Mouse (Mus musculus): ENCODE results near the gene Kif3c. TPM values are rescaled to one million over a fixed set of nuclear protein-coding genes. Genes with fewer than 3 reads are reported as not detected.
"Not testable (repeated sequence)": the region's sequence is repeated elsewhere in the genome, so short reads cannot be mapped to it uniquely, and the experiment has no call there.

Gene Kif3c
- total RNA-seq, 2 experiments from 2014 or later: 5.5 to 5.8 TPM

GRCm38 (mm10) chr12:3366190-3366956 is 1.4 kb downstream of the Kif3c start:
- intact Hi-C loops (cut with DNase I): no loop called here
- no peak for DNase-seq

GRCm38 (mm10) chr12:3366957-3367260 is 2.0 kb downstream of the Kif3c start:
- intact Hi-C loops (cut with DNase I): no loop called here
- DNase-seq: no peak

GRCm38 (mm10) chr12:3368771-3369170 is 3.8 kb downstream of the Kif3c start:
- intact Hi-C loops (cut with DNase I): no loop called here
- no peak for DNase-seq

- intact Hi-C loops (cut with DNase I): no loop called here
- no peak for DNase-seq
Measured at GRCm38 (mm10) chr12:3370979-3371925, 6.3 kb downstream of the Kif3c start.

GRCm38 (mm10) chr12:3371991-3372390 is 7.1 kb downstream of the Kif3c start:
- DNase-seq: no peak
- intact Hi-C loops (cut with DNase I): no loop called here

GRCm38 (mm10) chr12:3373566-3373965 is 8.6 kb downstream of the Kif3c start:
- DNase-seq: no peak
- intact Hi-C loops (cut with DNase I): no loop called here

- no peak for DNase-seq
- intact Hi-C loops (cut with DNase I): no loop called here
Measured at GRCm38 (mm10) chr12:3374552-3374951, 9.6 kb downstream of the Kif3c start.

- DNase-seq: no peak
- intact Hi-C loops (cut with DNase I): no loop called here
Measured at GRCm38 (mm10) chr12:3377190-3377589, 12.3 kb downstream of the Kif3c start.

GRCm38 (mm10) chr12:3377755-3378154 is 12.8 kb downstream of the Kif3c start:
- DNase-seq: no peak
- intact Hi-C loops (cut with DNase I): no loop called here

- intact Hi-C loops (cut with DNase I): no loop called here
Measured at GRCm38 (mm10) chr12:3384860-3385259, 19.9 kb downstream of the Kif3c start.

GRCm38 (mm10) chr12:3385271-3385670 is 20.3 kb downstream of the Kif3c start:
- DNase-seq: no peak
- intact Hi-C loops (cut with DNase I): no loop called here

More at GRCm38 (mm10) chr12:3384860-3385259, 19.9 kb downstream of the Kif3c start:
- no peak for DNase-seq

GRCm38 (mm10) chr12:3385940-3386339 is 21.0 kb downstream of the Kif3c start:
- no peak for DNase-seq
- intact Hi-C loops (cut with DNase I): loop anchor here (2.0 kb wide), 1 partner anchor 285 kb away; no protein-coding TSS in a partner anchor

GRCm38 (mm10) chr12:3387891-3388290 is 23.0 kb downstream of the Kif3c start:
- intact Hi-C loops (cut with DNase I): loop anchor here (2.0 kb wide), 1 partner anchor 287 kb away; no protein-coding TSS in a partner anchor
- DNase-seq: no peak

GRCm38 (mm10) chr12:3389394-3389793 is 24.5 kb downstream of the Kif3c start:
- intact Hi-C loops (cut with DNase I): no loop called here
- no peak for DNase-seq

GRCm38 (mm10) chr12:3390071-3390470 is 25.1 kb downstream of the Kif3c start:
- DNase-seq: no peak
- intact Hi-C loops (cut with DNase I): loop anchor here (2.0 kb wide), 1 partner anchor 31 kb away; no protein-coding TSS in a partner anchor

GRCm38 (mm10) chr12:3390577-3391262 is 25.8 kb downstream of the Kif3c start:
- intact Hi-C loops (cut with DNase I): loop anchor here (2.0 kb wide), 1 partner anchor 32 kb away; no protein-coding TSS in a partner anchor
- peak; percentile 80 to 92 for DNase-seq

- intact Hi-C loops (cut with DNase I): loop anchor here (2.0 kb wide), 1 partner anchor 32 kb away; no protein-coding TSS in a partner anchor
- DNase-seq: no peak
Measured at GRCm38 (mm10) chr12:3391276-3391675, 26.3 kb downstream of the Kif3c start.

GRCm38 (mm10) chr12:3393140-3393539 is 28.2 kb downstream of the Kif3c start:
- intact Hi-C loops (cut with DNase I): no loop called here
- DNase-seq: no peak

GRCm38 (mm10) chr12:3396931-3397330 is 32.0 kb downstream of the Kif3c start:
- DNase-seq: no peak
- intact Hi-C loops (cut with DNase I): no loop called here

- intact Hi-C loops (cut with DNase I); DNase-seq: not testable (repeated sequence)
Measured at GRCm38 (mm10) chr12:3405662-3406061, 40.7 kb downstream of the Kif3c start.

- intact Hi-C loops (cut with DNase I): no loop called here
- no peak for DNase-seq
Measured at GRCm38 (mm10) chr12:3406585-3406984, 41.7 kb downstream of the Kif3c start.

Data from heart, postnatal 10 days (tissue).